Mouse (Mus musculus) B cell, adult (primary cell): ENCODE data around the gene Htr5a. TPM values are rescaled to one million over a fixed set of nuclear protein-coding genes. Genes with fewer than 3 reads are reported as not detected.

ENCODE experiments used
- total RNA-seq: library from RNA; stranded (reverse); gene quantifications from 4 replicates; pipeline ENCODE4 v1.2.4, GENCODE M21; 2023; ENCODE audit not compliant: inconsistent age

The Htr5a gene
- not detected in 4 replicates for total RNA-seq

DNA sequence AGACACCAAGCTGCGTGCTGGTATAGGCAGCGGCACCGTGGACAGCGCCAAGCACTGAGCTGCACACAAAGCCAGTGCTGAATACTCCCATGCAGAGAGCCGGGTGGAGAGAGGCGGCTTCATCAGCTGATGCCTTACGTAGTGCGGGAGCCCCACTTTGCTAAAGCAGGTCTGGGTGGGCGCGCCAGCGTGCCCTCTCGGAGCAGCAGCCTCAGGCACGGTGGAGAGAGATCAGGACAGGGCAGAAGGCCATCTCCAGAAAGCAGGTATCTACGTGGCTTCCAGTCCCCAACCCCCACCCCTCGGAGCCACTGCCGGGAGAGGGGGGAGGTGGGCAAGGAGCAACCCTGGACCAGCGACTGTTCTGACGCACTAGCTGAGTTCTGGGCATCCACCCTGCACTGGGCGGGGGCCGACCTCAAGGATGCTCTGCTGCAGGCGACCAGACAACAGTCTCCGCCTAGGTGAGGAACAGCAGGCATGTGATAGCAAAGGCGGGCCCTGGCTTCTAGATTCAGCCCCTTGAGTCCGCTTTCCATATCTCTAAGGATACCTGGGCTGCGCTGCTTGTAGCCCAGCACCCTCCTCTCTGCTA lies at the start of gene Htr5a:
Gene Htr5a, plus strand, starts transcription at position 449 of the 595 bp plus-strand sequence.

Other genes with a start within 250 kb of the Htr5a start
- gene Paxip1, start 50.5 kb upstream of the Htr5a start, total RNA-seq: 43.7 to 54.3 TPM (median 47.9 TPM) in 4 replicates
- 85.0 to 106 TPM (median 101 TPM) in 4 replicates for gene Insig1, start 229.2 kb downstream of the Htr5a start, total RNA-seq